Mouse (Mus musculus) T-helper 17 cell (primary cell): ENCODE data around the gene Tle4.

Source experiments
- in situ Hi-C, 2 experiments: fragments of 300-600 bp; cut with MboI, MseI; formaldehyde crosslinking; loops; 1 replicate in 1 of 2; 2 replicates in 1 of 2; pipeline ENCODE4 v1.15.1; 2025; ENCODE audit warnings: high pct_unique_total_duplicates in 2 of 2

Gene Tle4

DNA sequence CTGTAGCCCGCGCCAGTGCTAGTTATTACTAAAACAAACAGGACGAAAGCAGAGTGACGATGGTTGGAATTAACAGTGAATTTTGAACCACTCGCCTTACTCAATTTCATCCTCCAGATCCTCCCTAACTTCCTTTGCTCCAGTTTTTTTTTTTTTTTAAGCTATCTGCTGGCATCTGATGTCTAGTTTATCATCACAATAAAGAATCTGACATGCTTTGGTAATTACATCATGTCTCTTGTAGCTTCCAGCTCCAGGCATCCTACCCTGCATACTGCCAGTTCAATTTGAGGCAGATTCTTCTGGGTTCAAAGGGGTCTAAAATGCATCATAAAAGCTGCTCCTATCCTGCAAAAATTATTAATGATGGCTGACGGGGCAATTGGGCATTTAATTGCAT is 181.9 kb downstream of the Tle4 start:
- in situ Hi-C loops = no loop called here

DNA sequence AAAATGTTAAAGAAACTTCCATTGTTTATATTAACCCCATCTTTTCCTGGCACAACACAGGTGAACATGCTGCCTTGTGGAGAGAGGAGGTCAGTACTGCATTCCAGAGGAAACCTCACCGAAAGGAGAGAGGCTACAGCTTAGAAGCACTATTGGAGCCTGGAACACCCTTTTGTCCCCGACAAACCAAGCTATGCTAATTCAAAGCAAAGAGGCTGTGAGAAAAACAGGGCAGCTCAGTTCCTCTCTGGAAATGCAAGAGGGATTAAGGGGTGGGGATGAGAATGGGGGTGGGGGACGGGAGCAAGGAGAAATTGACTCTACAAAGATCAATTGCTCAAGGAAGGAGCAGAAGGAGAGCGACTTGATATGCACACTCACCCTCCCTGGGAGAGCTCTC is 182.9 kb downstream of the Tle4 start:
- in situ Hi-C loops = no loop called here

DNA sequence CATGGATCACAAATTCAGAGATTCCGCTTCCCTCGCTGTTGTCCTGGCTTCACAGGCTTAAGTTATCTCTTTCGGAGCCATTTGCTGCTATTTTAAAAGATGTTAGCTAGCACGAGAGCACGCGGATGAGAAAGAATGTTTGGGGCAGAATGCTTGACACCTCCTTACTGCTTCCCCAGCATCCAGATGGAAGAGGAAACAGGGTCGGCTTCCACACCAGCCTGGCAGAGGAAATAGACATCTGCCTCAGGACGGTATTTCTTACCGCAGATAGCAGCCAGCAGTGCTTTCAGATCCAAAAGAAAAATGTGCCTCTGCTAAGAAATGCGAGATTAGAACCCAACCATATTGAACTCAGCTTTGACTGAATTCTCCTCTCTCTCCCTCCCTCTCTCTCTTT is 191.2 kb downstream of the Tle4 start:
- in situ Hi-C loops = no loop called here
